Mouse (Mus musculus) G1E (cell line): ENCODE measurements at regions not wholly inside any gene's neighbourhood (a gene's known extent, or its start where the extent isn't known, plus 50 kb on each side); places are given as distances from the start of the nearest gene placed in this dataset.

ENCODE experiments used
- ATAC-seq: 2 replicates; pipeline ENCODE4 v1.8.0; 2016; ENCODE audit warnings: mild to moderate bottlenecking; ENCODE audit not compliant: insufficient number of reproducible peaks, poor library complexity, low FRiP score, severe bottlenecking; ENCODE audit errors: extremely low read depth
- DNase-seq: peaks from one replicate; pipeline ENCODE4 v3.0.0; 2012; ENCODE audit warnings: low spot score
- H3K27me3 ChIP-seq: 2 replicates; pipeline ENCODE4 v1.6.1; 2012; ENCODE audit warnings: mild to moderate bottlenecking, low read length, inconsistent platforms; ENCODE audit not compliant: insufficient read depth
- H3K36me3 ChIP-seq: replicated peaks from 2 replicates; pipeline ENCODE3; 2012; ENCODE audit warnings: mild to moderate bottlenecking, inconsistent platforms
- H3K4me1 ChIP-seq: 2 replicates; pipeline ENCODE4 v1.6.1; 2012; ENCODE audit warnings: low read depth, low read length, inconsistent platforms, mixed read lengths; ENCODE audit not compliant: insufficient read depth
- H3K4me3 ChIP-seq: 2 replicates; pipeline ENCODE4 v1.5.1; 2012; ENCODE audit warnings: low read depth, mild to moderate bottlenecking, inconsistent platforms, low read length, moderate library complexity, mixed read lengths
- H3K9me3 ChIP-seq: replicated peaks from 2 replicates; pipeline ENCODE4 v1.6.1; 2012; ENCODE audit warnings: inconsistent platforms
- CTCF ChIP-seq: IDR thresholded peaks from 2 replicates; pipeline ENCODE4 v1.5.1; 2012; ENCODE audit warnings: low read depth, low read length, inconsistent platforms, mixed read lengths
- GATA1 ChIP-seq: IDR thresholded peaks from 2 replicates; pipeline ENCODE4 v1.6.1; 2012; ENCODE audit warnings: borderline replicate concordance, low read length, inconsistent platforms, mixed read lengths
- GATA2 ChIP-seq: IDR thresholded peaks from 2 replicates; pipeline ENCODE4 v1.6.1; 2012; ENCODE audit warnings: low read depth, low read length, inconsistent platforms, borderline replicate concordance
- POLR2AphosphoS5 ChIP-seq: IDR thresholded peaks from 2 replicates; pipeline ENCODE4 v1.6.1; 2012; ENCODE audit warnings: low read depth, low read length, inconsistent platforms; ENCODE audit not compliant: insufficient replicate concordance
- TAL1 ChIP-seq: conservative IDR thresholded peaks from 2 replicates; pipeline ENCODE4 v1.6.1; 2012; ENCODE audit warnings: low read depth, low read length, inconsistent platforms, mixed read lengths

- H3K36me3 ChIP-seq = no peaks in the 10 kb centered on the region
- TF ChIP-seq GATA2 (no peak), GATA1 (no peak), POLR2AphosphoS5 (no peak), TAL1 (no peak), CTCF (no peak)
- H3K9me3 ChIP-seq = no peaks in the 10 kb centered on the region
- no peak overlapping the region for H3K4me3 ChIP-seq
- no peaks in the 10 kb centered on the region for H3K4me1 ChIP-seq
- DNase-seq = no peak
- ATAC-seq = no peak
- no peaks in the 10 kb centered on the region for H3K27me3 ChIP-seq
Measured at GRCm38 (mm10) chr8:77980701-77981100, 232.4 kb upstream of the Ttc29 start.

GRCm38 (mm10) chr8:77982031-77982430, 231.1 kb upstream of the Ttc29 start:
- Histone ChIP-seq H3K4me3 (no peak overlapping the region), H3K9me3 (no peaks in the 10 kb centered on the region)

GRCm38 (mm10) chr8:77983476-77983875, 229.6 kb upstream of the Ttc29 start:
- no peaks in the 10 kb centered on the region for H3K36me3 ChIP-seq

More at GRCm38 (mm10) chr8:77982031-77982430, 231.1 kb upstream of the Ttc29 start:
- Histone ChIP-seq H3K36me3 (no peaks in the 10 kb centered on the region), H3K27me3 (0 out of 2 replicates have a peak, but pooled peaks cover 2% of the 10 kb centered on the region), H3K4me1 (no peaks in the 10 kb centered on the region)
- TF ChIP-seq TAL1 = no peak
- no peak for TF ChIP-seq CTCF
- no peak for TF ChIP-seq GATA1
- no peak for TF ChIP-seq POLR2AphosphoS5
- no peak for TF ChIP-seq GATA2
- DNase-seq = no peak
- no peak for ATAC-seq

GRCm38 (mm10) chr8:77987237-77987636, 225.9 kb upstream of the Ttc29 start:
- H3K27me3 ChIP-seq = peaks cover 2% of the 10 kb centered on the region; the same call in 1 of the 2 replicates
- H3K36me3 ChIP-seq = no peaks in the 10 kb centered on the region
- no peaks in the 10 kb centered on the region for H3K4me1 ChIP-seq
- no peak overlapping the region for H3K4me3 ChIP-seq
- DNase-seq (no peak), ATAC-seq (no peak)
- TF ChIP-seq GATA1 = no peak
- TF ChIP-seq CTCF = no peak
- TF ChIP-seq TAL1 = no peak
- TF ChIP-seq GATA2 = no peak
- no peak for TF ChIP-seq POLR2AphosphoS5
- H3K9me3 ChIP-seq = no peaks in the 10 kb centered on the region

More at GRCm38 (mm10) chr8:77983476-77983875, 229.6 kb upstream of the Ttc29 start:
- ATAC-seq (no peak), DNase-seq (no peak)
- Histone ChIP-seq H3K4me1 (no peaks in the 10 kb centered on the region), H3K4me3 (no peak overlapping the region), H3K9me3 (no peaks in the 10 kb centered on the region), H3K27me3 (0 out of 2 replicates have a peak, but pooled peaks cover 2% of the 10 kb centered on the region)
- TF ChIP-seq TAL1 (no peak), GATA1 (no peak), POLR2AphosphoS5 (no peak), CTCF (no peak), GATA2 (no peak)

GRCm38 (mm10) chr8:77988291-77989056, 224.6 kb upstream of the Ttc29 start:
- Histone ChIP-seq H3K9me3 (no peaks in the 10 kb centered on the region), H3K4me1 (no peaks in the 10 kb centered on the region), H3K27me3 (peaks cover 2% of the 10 kb centered on the region; the same call in 1 of the 2 replicates), H3K36me3 (no peaks in the 10 kb centered on the region), H3K4me3 (no peak overlapping the region)
- no peak for DNase-seq
- no peak for ATAC-seq
- TF ChIP-seq GATA2 (no peak), TAL1 (no peak), GATA1 (no peak), CTCF (no peak), POLR2AphosphoS5 (no peak)

- Histone ChIP-seq H3K4me3 (no peak overlapping the region), H3K4me1 (no peaks in the 10 kb centered on the region), H3K9me3 (no peaks in the 10 kb centered on the region), H3K36me3 (no peaks in the 10 kb centered on the region), H3K27me3 (peaks cover 2% of the 10 kb centered on the region; the same call in 1 of the 2 replicates)
- ATAC-seq (no peak), DNase-seq (no peak)
- no peak for TF ChIP-seq GATA2
- TF ChIP-seq POLR2AphosphoS5 = no peak
- no peak for TF ChIP-seq TAL1
- no peak for TF ChIP-seq CTCF
- TF ChIP-seq GATA1 = no peak
Measured at GRCm38 (mm10) chr8:77991050-77991449, 222.0 kb upstream of the Ttc29 start.
